Mouse (Mus musculus): ENCODE measurements at regions not wholly inside any gene's neighbourhood (a gene's known extent, or its start where the extent isn't known, plus 50 kb on each side); places are given as distances from the start of the nearest gene placed in this dataset.
A peak's percentile ranks its signal among the peaks of the same experiment; 100 is the strongest.

DNA sequence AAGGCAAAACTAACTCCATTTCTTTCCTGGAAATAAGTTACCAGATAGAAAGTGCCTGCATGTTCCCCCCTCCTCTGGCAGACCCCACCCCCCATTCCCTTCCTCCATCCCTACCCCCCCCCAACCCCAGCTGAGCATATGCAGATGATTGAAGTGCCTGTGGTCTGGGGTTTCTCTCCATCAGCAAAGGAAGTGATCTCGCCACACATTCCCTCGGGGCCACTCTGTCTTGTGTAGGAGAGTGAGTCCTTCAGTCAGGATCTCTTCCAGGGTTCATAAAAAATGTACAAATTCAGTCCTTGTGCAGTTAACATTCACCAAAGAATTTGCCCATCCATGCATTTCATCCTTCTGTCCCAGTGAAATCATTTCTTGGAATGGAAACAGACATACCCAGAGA, 370.1 kb downstream of the Slc4a3 start:
- no peak for TF ChIP-seq CTCF (IDR thresholded peaks at IDR 0.05; ENCODE audit: low read depth)
- H3K4me1 ChIP-seq (replicated peaks; ENCODE audit: control insufficient read depth, insufficient read depth, low read length): no peaks in the 10 kb centered on the region
- no peaks in the 10 kb centered on the region for H3K27me3 ChIP-seq (replicated peaks; ENCODE audit: control insufficient read depth, insufficient read depth, low read length)
- no peaks in the 10 kb centered on the region for H3K9me3 ChIP-seq (ENCODE audit: control insufficient read depth)
- WGBS: 45% methylated on average over 2 of the region's 2 CpGs
- H3K36me3 ChIP-seq (ENCODE audit: control insufficient read depth, insufficient read depth): no peaks in the 10 kb centered on the region
- no peak overlapping the region for H3K27ac ChIP-seq (ENCODE audit: low read depth, low read length)
- H3K9ac ChIP-seq (ENCODE audit: low read depth, low read length): no peak overlapping the region
- no peak overlapping the region for H3K4me3 ChIP-seq (ENCODE audit: low read depth, low read length)
- ATAC-seq: no peak
- H3K4me2 ChIP-seq (replicated peaks; ENCODE audit: low read depth): no peak overlapping the region

DNA sequence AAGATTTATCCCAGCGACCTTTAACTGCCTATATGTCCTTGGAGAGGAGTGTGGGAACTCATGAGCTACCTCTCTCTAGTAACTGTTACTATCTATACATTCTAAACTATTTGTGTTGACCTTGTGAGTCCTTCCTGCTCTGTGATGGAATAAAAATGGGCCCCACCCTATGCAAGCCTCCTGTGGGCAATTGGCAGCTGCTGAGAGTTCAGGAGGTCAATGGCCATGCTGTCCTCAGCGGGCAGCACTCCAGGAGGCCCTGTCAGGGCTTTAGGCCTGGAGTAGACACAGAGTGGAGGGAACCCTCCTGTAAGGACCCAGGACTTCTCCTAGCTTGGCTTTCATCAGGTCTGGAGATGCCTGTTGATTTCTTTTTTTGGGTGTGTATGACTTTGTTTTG, 373.1 kb downstream of the Slc4a3 start:
- H3K4me1 ChIP-seq (replicated peaks; ENCODE audit: control insufficient read depth, insufficient read depth, low read length): no peaks in the 10 kb centered on the region
- no peak overlapping the region for H3K9ac ChIP-seq (ENCODE audit: low read depth, low read length)
- no peaks in the 10 kb centered on the region for H3K36me3 ChIP-seq (ENCODE audit: control insufficient read depth, insufficient read depth)
- no peak overlapping the region for H3K27ac ChIP-seq (ENCODE audit: low read depth, low read length)
- WGBS: 53% methylated on average over 2 of the region's 2 CpGs
- H3K27me3 ChIP-seq (replicated peaks; ENCODE audit: control insufficient read depth, insufficient read depth, low read length): no peaks in the 10 kb centered on the region
- H3K4me2 ChIP-seq (replicated peaks; ENCODE audit: low read depth): no peak overlapping the region
- no peak for TF ChIP-seq CTCF (IDR thresholded peaks at IDR 0.05; ENCODE audit: low read depth)
- H3K4me3 ChIP-seq (ENCODE audit: low read depth, low read length): no peak overlapping the region
- no peaks in the 10 kb centered on the region for H3K9me3 ChIP-seq (ENCODE audit: control insufficient read depth)
- no peak for ATAC-seq

DNA sequence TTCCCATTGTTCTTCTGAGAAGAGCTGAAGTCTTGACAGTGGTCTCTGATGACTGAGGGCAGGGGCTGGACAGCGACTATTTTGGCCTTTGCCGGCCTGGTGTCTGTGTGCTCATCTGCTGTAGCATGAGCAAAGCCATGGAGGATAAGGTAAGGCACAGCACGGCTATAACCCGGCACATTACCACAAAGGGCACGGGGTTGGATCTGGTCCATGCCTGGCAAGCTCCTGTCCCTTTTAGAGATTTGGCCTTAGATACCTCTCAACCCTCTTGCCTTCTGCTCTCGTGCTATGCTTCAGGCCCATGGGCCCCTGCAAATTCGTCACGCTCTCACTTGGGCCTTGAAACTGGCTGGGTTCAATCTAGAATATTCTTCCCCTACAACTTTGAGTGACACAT, 379.0 kb downstream of the Slc4a3 start:
- H3K36me3 ChIP-seq (ENCODE audit: control insufficient read depth, insufficient read depth): no peaks in the 10 kb centered on the region
- no peak overlapping the region for H3K4me2 ChIP-seq (replicated peaks; ENCODE audit: low read depth)
- ATAC-seq: no peak
- no peak overlapping the region for H3K4me3 ChIP-seq (ENCODE audit: low read depth, low read length)
- H3K27me3 ChIP-seq (replicated peaks; ENCODE audit: control insufficient read depth, insufficient read depth, low read length): no peaks in the 10 kb centered on the region
- H3K9me3 ChIP-seq (ENCODE audit: control insufficient read depth): no peaks in the 10 kb centered on the region
- no peak overlapping the region for H3K27ac ChIP-seq (ENCODE audit: low read depth, low read length)
- no peak for TF ChIP-seq CTCF (IDR thresholded peaks at IDR 0.05; ENCODE audit: low read depth)
- no peak overlapping the region for H3K9ac ChIP-seq (ENCODE audit: low read depth, low read length)
- WGBS: 91% methylated on average over 8 of the region's 8 CpGs
- no peaks in the 10 kb centered on the region for H3K4me1 ChIP-seq (replicated peaks; ENCODE audit: control insufficient read depth, insufficient read depth, low read length)

DNA sequence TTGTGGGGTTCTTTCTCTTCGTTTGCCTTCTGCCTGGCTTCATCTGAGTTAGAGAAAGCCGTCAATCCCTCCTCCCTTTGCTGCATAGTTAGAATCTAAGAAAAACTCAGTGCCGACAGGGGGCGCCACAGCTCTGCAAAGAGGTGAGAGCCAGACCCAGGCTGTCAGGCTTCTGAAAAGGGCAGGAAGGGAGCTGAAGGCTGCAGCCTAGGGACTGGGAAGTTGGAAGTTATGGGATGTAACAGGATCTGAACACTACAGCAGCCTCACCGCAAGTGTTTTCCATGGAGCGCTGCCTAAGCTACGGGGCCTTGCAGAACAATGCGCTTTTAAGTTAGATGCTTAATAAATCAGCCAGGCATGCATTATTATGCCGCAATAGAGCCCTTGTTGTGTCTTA, 379.7 kb downstream of the Slc4a3 start:
- Histone ChIP-seq H3K4me1 (replicated peaks; ENCODE audit: control insufficient read depth, insufficient read depth, low read length) (no peaks in the 10 kb centered on the region), H3K4me2 (replicated peaks; ENCODE audit: low read depth) (no peak overlapping the region), H3K36me3 (ENCODE audit: control insufficient read depth, insufficient read depth) (no peaks in the 10 kb centered on the region), H3K27me3 (replicated peaks; ENCODE audit: control insufficient read depth, insufficient read depth, low read length) (no peaks in the 10 kb centered on the region), H3K9ac (ENCODE audit: low read depth, low read length) (no peak overlapping the region), H3K27ac (ENCODE audit: low read depth, low read length) (no peak overlapping the region), H3K4me3 (ENCODE audit: low read depth, low read length) (no peak overlapping the region), H3K9me3 (ENCODE audit: control insufficient read depth) (no peaks in the 10 kb centered on the region)
- no peak for ATAC-seq
- TF ChIP-seq CTCF (IDR thresholded peaks at IDR 0.05; ENCODE audit: low read depth): peak; percentile 84
- 32% methylated on average over 9 of the region's 9 CpGs for WGBS

DNA sequence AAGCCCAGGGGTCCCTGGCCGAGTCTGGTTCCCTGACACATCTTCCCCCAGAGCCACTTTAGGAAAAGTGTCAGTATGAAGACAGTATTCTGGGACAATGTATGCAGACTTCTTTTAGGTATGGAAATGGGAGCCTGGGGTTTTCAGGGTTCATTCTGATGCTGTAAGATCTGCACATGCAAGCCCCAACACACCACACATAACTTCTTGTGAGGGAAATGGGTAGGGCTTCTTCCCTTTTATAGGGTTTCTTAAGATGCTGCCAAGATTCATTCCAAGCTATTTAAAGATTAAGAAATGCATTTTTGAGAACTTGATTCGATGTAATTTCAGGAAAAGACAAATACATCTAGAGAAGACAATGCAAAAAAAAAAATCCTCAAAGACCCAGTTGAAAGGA, 385.8 kb downstream of the Slc4a3 start:
- H3K4me3 ChIP-seq (ENCODE audit: low read depth, low read length): no peak overlapping the region
- no peak overlapping the region for H3K9ac ChIP-seq (ENCODE audit: low read depth, low read length)
- ATAC-seq: no peak
- TF ChIP-seq CTCF (IDR thresholded peaks at IDR 0.05; ENCODE audit: low read depth): no peak
- no peaks in the 10 kb centered on the region for H3K4me1 ChIP-seq (replicated peaks; ENCODE audit: control insufficient read depth, insufficient read depth, low read length)
- no peak overlapping the region for H3K4me2 ChIP-seq (replicated peaks; ENCODE audit: low read depth)
- H3K27me3 ChIP-seq (replicated peaks; ENCODE audit: control insufficient read depth, insufficient read depth, low read length): no peaks in the 10 kb centered on the region
- H3K36me3 ChIP-seq (ENCODE audit: control insufficient read depth, insufficient read depth): no peaks in the 10 kb centered on the region
- H3K9me3 ChIP-seq (ENCODE audit: control insufficient read depth): no peaks in the 10 kb centered on the region
- WGBS: 65% methylated on average over 2 of the region's 2 CpGs
- H3K27ac ChIP-seq (ENCODE audit: low read depth, low read length): no peak overlapping the region

DNA sequence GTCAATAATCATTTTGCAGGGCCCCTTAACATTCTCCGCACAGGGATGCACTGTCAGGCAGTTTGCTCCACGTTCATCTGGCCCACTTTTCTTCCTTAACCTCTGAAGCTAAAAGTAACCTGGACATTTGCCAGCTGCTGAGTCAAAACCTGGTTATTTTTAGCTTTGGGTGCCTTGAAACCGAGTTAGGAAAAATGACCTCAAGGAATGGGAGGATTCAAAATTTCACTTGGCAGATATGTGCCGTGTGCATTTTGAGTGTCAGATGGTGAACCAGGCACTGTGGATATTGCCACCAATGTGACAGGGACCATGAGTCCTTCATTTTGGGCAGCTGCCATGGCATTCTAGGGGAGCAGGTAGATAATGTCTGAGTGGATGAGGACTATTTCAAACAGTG, 387.8 kb downstream of the Slc4a3 start:
- Histone ChIP-seq H3K27me3 (replicated peaks; ENCODE audit: control insufficient read depth, insufficient read depth, low read length) (no peaks in the 10 kb centered on the region), H3K9me3 (ENCODE audit: control insufficient read depth) (no peaks in the 10 kb centered on the region), H3K9ac (ENCODE audit: low read depth, low read length) (no peak overlapping the region), H3K4me1 (replicated peaks; ENCODE audit: control insufficient read depth, insufficient read depth, low read length) (no peaks in the 10 kb centered on the region), H3K36me3 (ENCODE audit: control insufficient read depth, insufficient read depth) (no peaks in the 10 kb centered on the region), H3K4me2 (replicated peaks; ENCODE audit: low read depth) (no peak overlapping the region), H3K27ac (ENCODE audit: low read depth, low read length) (no peak overlapping the region), H3K4me3 (ENCODE audit: low read depth, low read length) (no peak overlapping the region)
- TF ChIP-seq CTCF (IDR thresholded peaks at IDR 0.05; ENCODE audit: low read depth): no peak
- ATAC-seq: no peak
- WGBS: 47% methylated on average over 4 of the region's 4 CpGs

DNA sequence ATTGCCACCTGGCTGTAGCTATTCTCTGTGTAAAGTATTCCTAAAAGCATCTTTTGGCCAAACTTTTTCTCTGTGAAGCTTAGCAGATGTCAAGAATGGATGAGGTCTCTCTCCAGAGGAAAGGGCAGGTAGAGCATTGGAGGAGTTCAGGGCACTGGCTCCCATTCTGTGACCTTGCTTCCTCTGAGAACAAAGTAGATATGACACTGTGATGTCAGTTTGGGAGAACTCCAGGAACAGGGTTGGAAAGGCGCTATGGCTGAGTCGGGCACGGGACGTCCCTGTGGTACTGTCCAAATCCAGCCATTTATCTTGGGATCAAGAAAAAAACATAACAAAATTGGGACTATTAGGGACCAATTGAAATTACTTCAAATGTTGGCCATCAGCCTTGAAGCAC, 388.7 kb downstream of the Slc4a3 start:
- no peaks in the 10 kb centered on the region for H3K9me3 ChIP-seq (ENCODE audit: control insufficient read depth)
- no peak for TF ChIP-seq CTCF (IDR thresholded peaks at IDR 0.05; ENCODE audit: low read depth)
- H3K4me1 ChIP-seq (replicated peaks; ENCODE audit: control insufficient read depth, insufficient read depth, low read length): no peaks in the 10 kb centered on the region
- no peaks in the 10 kb centered on the region for H3K27me3 ChIP-seq (replicated peaks; ENCODE audit: control insufficient read depth, insufficient read depth, low read length)
- no peak for ATAC-seq
- H3K27ac ChIP-seq (ENCODE audit: low read depth, low read length): no peak overlapping the region
- H3K36me3 ChIP-seq (ENCODE audit: control insufficient read depth, insufficient read depth): no peaks in the 10 kb centered on the region
- H3K9ac ChIP-seq (ENCODE audit: low read depth, low read length): no peak overlapping the region
- WGBS: 88% methylated on average over 4 of the region's 4 CpGs
- no peak overlapping the region for H3K4me3 ChIP-seq (ENCODE audit: low read depth, low read length)
- H3K4me2 ChIP-seq (replicated peaks; ENCODE audit: low read depth): no peak overlapping the region
